Mouse (Mus musculus) small intestine, adult 2 months (tissue): ENCODE results near the gene Pramel6. TPM values are rescaled to one million over a fixed set of nuclear protein-coding genes. Genes with fewer than 3 reads are reported as not detected.
"Not testable (repeated sequence)": the region's sequence is repeated elsewhere in the genome, so short reads cannot be mapped to it uniquely, and the experiment has no call there.

Experiments used
- H3K27ac ChIP-seq: fragments of 200-500 bp; 2 replicates; pipeline ENCODE4 v1.5.1; 2012; ENCODE audit warnings: low read depth, low read length, control low read depth, inconsistent platforms; ENCODE audit not compliant: insufficient read depth
- H3K27me3 ChIP-seq: fragments of 200-500 bp; 2 replicates; pipeline ENCODE4 v1.6.1; 2012; ENCODE audit warnings: mild to moderate bottlenecking, moderate library complexity, low read length, inconsistent platforms; ENCODE audit not compliant: control insufficient read depth, insufficient read depth
- H3K36me3 ChIP-seq: fragments of 200-500 bp; 2 replicates; pipeline ENCODE4 v1.6.1; 2012; ENCODE audit warnings: mild to moderate bottlenecking, low read length, control low read depth, inconsistent platforms; ENCODE audit not compliant: control insufficient read depth, insufficient read depth
- H3K4me1 ChIP-seq: fragments of 200-500 bp; 2 replicates; pipeline ENCODE4 v1.6.1; 2012; ENCODE audit warnings: low read length, inconsistent platforms, mixed read lengths; ENCODE audit not compliant: control insufficient read depth, insufficient read depth, insufficient read length
- H3K4me3 ChIP-seq: fragments of 200-500 bp; 2 replicates; pipeline ENCODE4 v1.5.1; 2012; ENCODE audit warnings: low read depth, mild to moderate bottlenecking, control low read depth, inconsistent platforms, low read length, moderate library complexity
- CTCF ChIP-seq: fragments of 200-500 bp; IDR thresholded peaks from 2 replicates; pipeline ENCODE4 v1.5.1; 2012; ENCODE audit warnings: low read depth, mild to moderate bottlenecking, control low read depth, inconsistent platforms, low read length, moderate library complexity, mixed read lengths; ENCODE audit not compliant: insufficient replicate concordance, insufficient read length; ENCODE audit errors: extremely low read depth
- POLR2A ChIP-seq: fragments of 200-500 bp; IDR thresholded peaks from 2 replicates; pipeline ENCODE4 v1.6.1; 2012; ENCODE audit warnings: low read depth, mild to moderate bottlenecking, control low read depth, inconsistent platforms, low read length, moderate library complexity
- WGBS: fragments of 180-500 bp; shearing (Covaris S2); methylation state at CpG from one replicate; pipeline ENCODE4 v1.1.7; 2018; 5-methylcytosine and 5-hydroxymethylcytosine counted together
- polyA plus RNA-seq: library from polyadenylated mRNA; depleted of rRNA; stranded (reverse); fragments of >200 nt; gene quantifications from 2 replicates; pipeline ENCODE4 v1.2.3, GENCODE M21; 2012; rRNA removed

Pramel6 gene
- polyA plus RNA-seq, result not detected in 2 replicates

- Histone ChIP-seq H3K4me3 (no peak within 1 kb of the TSS), H3K36me3 (no peaks in the 10 kb centered on the region), H3K27ac (no peak within 1 kb of the TSS), H3K27me3 (no peaks in the 10 kb centered on the region), H3K4me1 (no peaks in the 10 kb centered on the region)
- TF ChIP-seq CTCF, result no peak
- no peak for TF ChIP-seq POLR2A
- WGBS, result 80% methylated on average over 6 of the region's 6 CpGs
Measured at GRCm38 (mm10) chr2:87506265-87506664, at the start of gene Pramel6. Pramel6 (plus strand) TSS chr2:87506565.

- 85% methylated on average over 4 of the region's 4 CpGs for WGBS
- Histone ChIP-seq H3K27ac (no peak overlapping the region), H3K36me3 (no peaks in the 10 kb centered on the region), H3K4me1 (no peaks in the 10 kb centered on the region), H3K4me3 (no peak overlapping the region), H3K27me3 (no peaks in the 10 kb centered on the region)
- no peak for TF ChIP-seq CTCF
Measured at GRCm38 (mm10) chr2:87461769-87462168, 44.6 kb upstream of the Pramel6 start.

- no peaks in the 10 kb centered on the region for H3K36me3 ChIP-seq
- no peak for TF ChIP-seq POLR2A
- TF ChIP-seq CTCF, result no peak
Measured at GRCm38 (mm10) chr2:87480207-87480606, 26.2 kb upstream of the Pramel6 start.

GRCm38 (mm10) chr2:87481158-87481557 lies 25.2 kb upstream of the Pramel6 start:
- TF ChIP-seq CTCF (no peak), POLR2A (no peak)
- no peaks in the 10 kb centered on the region for H3K27me3 ChIP-seq
- H3K4me1 ChIP-seq, result no peaks in the 10 kb centered on the region
- no peak overlapping the region for H3K4me3 ChIP-seq
- no peak overlapping the region for H3K27ac ChIP-seq
- no peaks in the 10 kb centered on the region for H3K36me3 ChIP-seq
- 80% methylated on average over 4 of the region's 4 CpGs for WGBS

More at GRCm38 (mm10) chr2:87480207-87480606, 26.2 kb upstream of the Pramel6 start:
- no peak overlapping the region for H3K27ac ChIP-seq
- no peaks in the 10 kb centered on the region for H3K27me3 ChIP-seq
- no peaks in the 10 kb centered on the region for H3K4me1 ChIP-seq
- no peak overlapping the region for H3K4me3 ChIP-seq

- Histone ChIP-seq H3K27me3 (no peaks in the 10 kb centered on the region), H3K27ac (no peak overlapping the region), H3K36me3 (no peaks in the 10 kb centered on the region), H3K4me1 (no peaks in the 10 kb centered on the region), H3K4me3 (no peak overlapping the region)
- 67% methylated on average over 2 of the region's 2 CpGs for WGBS
- no peak for TF ChIP-seq CTCF
- no peak for TF ChIP-seq POLR2A
Measured at GRCm38 (mm10) chr2:87482276-87482675, 24.1 kb upstream of the Pramel6 start.

- not testable (repeated sequence) for H3K27me3 ChIP-seq, H3K27ac ChIP-seq
- WGBS, result 87% methylated on average over 4 of the region's 5 CpGs
Measured at GRCm38 (mm10) chr2:87496993-87497392, 9.4 kb upstream of the Pramel6 start, which contains the start of gene Pramel7. Pramel7 (minus strand) TSS chr2:87497093.

GRCm38 (mm10) chr2:87515046-87515445 lies 8.7 kb downstream of the Pramel6 start:
- Histone ChIP-seq H3K36me3 (no peaks in the 10 kb centered on the region), H3K27ac (no peak overlapping the region), H3K4me3 (no peak overlapping the region), H3K27me3 (no peaks in the 10 kb centered on the region), H3K4me1 (no peaks in the 10 kb centered on the region)
- WGBS, result 85% methylated on average over 2 of the region's 2 CpGs
- TF ChIP-seq CTCF (no peak), POLR2A (no peak)

More at GRCm38 (mm10) chr2:87496993-87497392, 9.4 kb upstream of the Pramel6 start, which contains the start of gene Pramel7:
- H3K4me3 ChIP-seq, H3K36me3 ChIP-seq, H3K4me1 ChIP-seq: not testable (repeated sequence)

GRCm38 (mm10) chr2:87515457-87516060 lies 9.2 kb downstream of the Pramel6 start:
- Histone ChIP-seq H3K27me3 (no peaks in the 10 kb centered on the region), H3K4me3 (no peak overlapping the region), H3K4me1 (no peaks in the 10 kb centered on the region), H3K27ac (no peak overlapping the region), H3K36me3 (no peaks in the 10 kb centered on the region)
- no peak for TF ChIP-seq CTCF
- no peak for TF ChIP-seq POLR2A
- 69% methylated on average over 8 of the region's 8 CpGs for WGBS
